Comparison of ENCODE assay signal across 8 mouse cellular contexts in the genomic region with DNA sequence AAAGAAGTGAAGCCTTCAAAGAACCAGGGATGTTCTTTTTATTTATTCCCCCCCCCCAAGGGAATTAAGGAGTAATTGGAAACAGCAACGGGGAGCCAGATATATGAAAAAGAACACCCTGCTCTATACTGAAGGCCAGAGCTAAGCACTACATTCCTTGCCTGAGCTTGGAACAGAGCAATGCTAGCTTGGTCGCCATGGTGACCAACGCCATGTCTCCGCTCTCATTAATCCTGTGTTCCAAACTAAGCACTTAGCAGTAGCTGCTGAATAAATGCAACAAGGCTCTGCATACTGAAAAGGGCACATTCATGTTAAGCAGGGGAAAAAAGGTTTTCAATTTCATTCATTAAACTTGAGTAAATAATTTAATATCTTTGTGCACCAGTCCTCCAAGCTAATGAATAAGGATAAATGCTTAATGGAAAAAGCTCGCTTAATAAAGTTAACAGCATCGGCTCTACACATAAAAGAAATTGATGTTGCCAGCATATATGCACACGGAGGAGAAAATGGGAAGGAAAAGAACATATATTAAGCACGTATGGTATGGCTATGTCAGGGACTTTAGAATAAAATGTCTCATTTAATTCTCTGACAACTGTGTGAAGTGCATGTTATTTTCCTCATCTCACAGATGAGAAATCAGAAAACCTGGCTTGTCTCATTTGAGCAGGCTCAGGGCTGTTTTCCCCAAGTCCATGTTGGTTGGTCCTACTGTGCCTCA. TPM values are rescaled to one million over a fixed set of nuclear protein-coding genes. Genes with fewer than 3 reads are reported as not detected.
DNase-seq lines count a peak whose midpoint lies in the region; ATAC-seq and TF ChIP-seq lines count a peak whose summit lies in the region.

No protein-coding gene starts in this region.

- TF ChIP-seq CTCF in midbrain, postnatal 0 days (IDR thresholded peaks at IDR 0.05) = no peak

- WGBS in heart, embryonic 11.5 days (ENCODE audit: insufficient replicate concordance) = 63% methylated on average over 8 of the region's 8 CpGs
- 23% methylated on average over 8 of the region's 8 CpGs for WGBS in hindbrain, embryonic 15.5 days
- WGBS in midbrain, postnatal 0 days = 13% methylated on average over 8 of the region's 8 CpGs

- H3K4me3 ChIP-seq in heart, embryonic 11.5 days (ENCODE audit: low read depth, low read length) = no peak overlapping the region
- H3K4me3 ChIP-seq in hindbrain, embryonic 15.5 days = no peak overlapping the region
- H3K4me3 ChIP-seq in midbrain, postnatal 0 days (ENCODE audit: low read depth, low read length) = no peak overlapping the region

- no peak overlapping the region for H3K4me2 ChIP-seq in heart, embryonic 11.5 days
- H3K4me2 ChIP-seq in hindbrain, embryonic 15.5 days = peak overlapping the region; percentile 23
- H3K4me2 ChIP-seq in midbrain, postnatal 0 days (ENCODE audit: low read depth, low read length, poor library complexity, severe bottlenecking) = no peak overlapping the region

- no peak overlapping the region for H3K27ac ChIP-seq in heart, embryonic 11.5 days (ENCODE audit: low read depth, low read length)
- H3K27ac ChIP-seq in hindbrain, embryonic 15.5 days (replicated peaks) = peak overlapping the region; percentile 51; the same call in 1 of the 2 replicates
- peak overlapping the region; percentile 43; the same call in 1 of the 2 replicates for H3K27ac ChIP-seq in midbrain, postnatal 0 days (ENCODE audit: low read depth, low read length)

- 0 out of 2 replicates have a peak, but pooled peaks have one; percentile 55 for ATAC-seq in heart, embryonic 11.5 days (replicated peaks; ENCODE audit: insufficient number of reproducible peaks, low FRiP score, low TSS enrichment)
- peak; percentile 94 for ATAC-seq in hindbrain, embryonic 15.5 days (ENCODE audit: low FRiP score, low read depth)
- peak; percentile 92 for ATAC-seq in midbrain, postnatal 0 days (ENCODE audit: low FRiP score)

- DNase-seq in heart, adult 8-10 months (ENCODE audit: low spot score) = no peak
- peak; percentile 76 for DNase-seq in brain, embryonic 18.5 days (ENCODE audit: low read depth, low spot score)
- DNase-seq in midbrain, postnatal 0 days (ENCODE audit: low spot score) = peak; percentile 85
- no peak for DNase-seq in MN1 (ENCODE audit: low spot score)
- DNase-seq in cerebellum, postnatal 4 days (ENCODE audit: low spot score in 2 of 2) = no peak
- DNase-seq in cerebellum, adult 9-11 months = no peak

- H3K27me3 ChIP-seq in heart, embryonic 11.5 days (ENCODE audit: control insufficient read depth, insufficient read depth, low read length) = no peaks in the 10 kb centered on the region
- no peaks in the 10 kb centered on the region for H3K27me3 ChIP-seq in hindbrain, embryonic 15.5 days
- H3K27me3 ChIP-seq in midbrain, postnatal 0 days (ENCODE audit: insufficient read depth, low read length) = no peaks in the 10 kb centered on the region

- no peaks in the 10 kb centered on the region for H3K9me3 ChIP-seq in heart, embryonic 11.5 days (replicated peaks; ENCODE audit: control insufficient read depth, low read length)
- H3K9me3 ChIP-seq in hindbrain, embryonic 15.5 days = no peaks in the 10 kb centered on the region
- no peaks in the 10 kb centered on the region for H3K9me3 ChIP-seq in midbrain, postnatal 0 days (ENCODE audit: low read length)

- H3K9ac ChIP-seq in heart, embryonic 11.5 days (ENCODE audit: low read depth, low read length) = no peak overlapping the region
- no peak overlapping the region for H3K9ac ChIP-seq in hindbrain, embryonic 15.5 days
- no peak overlapping the region for H3K9ac ChIP-seq in midbrain, postnatal 0 days (replicated peaks; ENCODE audit: low read length, poor library complexity, severe bottlenecking)

- H3K36me3 ChIP-seq in heart, embryonic 11.5 days (ENCODE audit: control insufficient read depth, insufficient read depth, low read length) = no peaks in the 10 kb centered on the region
- H3K36me3 ChIP-seq in hindbrain, embryonic 15.5 days = no peaks in the 10 kb centered on the region
- H3K36me3 ChIP-seq in midbrain, postnatal 0 days (ENCODE audit: insufficient read depth, low read length) = no peaks in the 10 kb centered on the region

- peaks cover 5% of the 10 kb centered on the region; the same call in 1 of the 2 replicates for H3K4me1 ChIP-seq in heart, embryonic 11.5 days (ENCODE audit: control insufficient read depth, insufficient read depth, low read length)
- H3K4me1 ChIP-seq in hindbrain, embryonic 15.5 days (replicated peaks) = peaks cover 31% of the 10 kb centered on the region
- H3K4me1 ChIP-seq in midbrain, postnatal 0 days (ENCODE audit: insufficient read depth, low read length) = peaks cover 11% of the 10 kb centered on the region

RNA-seq across cellular contexts. Expression of gene Asb4, which starts 25.4 kb away (rescaled TPM):
- 58.4 and 70.1 TPM in 2 replicates for polyA plus RNA-seq in heart, embryonic 11.5 days (2014; fragmentation: Nextera tagmentation; extraction: Ambion mirVana)
- total RNA-seq in heart, adult 8-10 months (2022) = 1 to 10 TPM; 4.6 to 7.3 (median 5.6) TPM
- polyA plus RNA-seq in hindbrain, embryonic 15.5 days (2015; fragmentation: Nextera tagmentation; extraction: Ambion mirVana) = 15.8 and 15.9 TPM in 2 replicates
- 9.0 and 9.7 TPM in 2 replicates for total RNA-seq in midbrain, postnatal 0 days (2014; rRNA removed)
- 15.4 and 23.0 TPM in 2 replicates for polyA plus RNA-seq in midbrain, postnatal 0 days (2015; fragmentation: Nextera tagmentation; extraction: Ambion mirVana)

Comparison
In these comparisons a context has a peak if more than half of its experiments do, and no peak if none do; other contexts are left out.
1. DNase-seq: peak in brain, embryonic 18.5 days (single experiment) and midbrain, postnatal 0 days (single experiment); none in heart, adult 8-10 months (single experiment), MN1 (single experiment), cerebellum, postnatal 4 days (0 of 2) and cerebellum, adult 9-11 months (single experiment).
2. Peak in every context shown above with its lines, with median percentiles within 50 percentile points of each other: ATAC-seq.